Mouse (Mus musculus) frontal cortex, postnatal 25 days (tissue): ENCODE data around the gene Vmn1r219.
"Not testable (repeated sequence)": the region's sequence is repeated elsewhere in the genome, so short reads cannot be mapped to it uniquely, and the experiment has no call there.

Experiments
- DNase-seq, 2 experiments: peaks; one replicate each; pipeline ENCODE4 v3.0.0; 2022; ENCODE audit warnings: low spot score in 2 of 2

Vmn1r219 gene

DNA sequence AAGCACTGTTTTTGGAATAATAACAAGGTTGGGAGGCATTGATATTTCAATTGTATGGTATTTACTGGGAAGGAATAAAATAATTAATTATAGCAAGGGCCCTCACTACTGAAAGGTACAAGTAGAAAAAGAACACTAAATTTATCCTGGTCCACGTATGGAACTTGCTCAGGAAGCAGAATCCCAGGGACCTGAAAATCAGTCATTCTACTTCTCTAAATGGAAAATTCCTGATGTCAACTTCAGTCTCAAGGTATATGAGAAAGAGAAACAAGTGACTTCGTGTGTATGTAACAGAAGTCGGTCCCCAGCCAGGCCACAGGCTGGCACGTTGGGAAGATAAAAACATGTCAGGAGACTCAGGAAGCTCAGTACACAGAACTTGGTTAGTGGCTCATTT, at the start of gene Vmn1r219:
Vmn1r219 (plus strand) TSS at position 301 of the 400 bp plus-strand sequence.
- DNase-seq = no peak

GRCm38 (mm10) chr13:23118126-23118525, 41.0 kb upstream of the Vmn1r219 start, which contains the start of gene Vmn1r217:
Gene Vmn1r217 (minus strand): TSS chr13:23118226.
- DNase-seq = not testable (repeated sequence)

DNA sequence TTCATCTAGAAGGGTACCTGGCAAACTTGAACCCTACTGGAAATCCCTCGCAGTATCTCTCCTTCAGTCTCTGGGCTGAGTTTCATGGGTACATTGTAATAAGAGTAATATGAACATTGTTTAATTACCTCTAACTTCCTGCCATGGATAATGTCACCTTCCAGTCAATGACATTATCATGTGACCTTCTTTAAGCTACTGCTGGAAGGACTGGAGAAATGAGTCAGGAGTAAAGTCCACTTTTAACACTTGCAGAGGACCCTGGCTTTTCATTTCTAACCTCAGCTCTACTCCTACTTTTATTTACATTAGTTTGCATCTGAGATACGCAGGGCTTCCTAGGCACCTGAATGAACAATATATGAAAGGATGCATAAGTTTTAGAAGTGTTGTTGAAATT, 38.5 kb upstream of the Vmn1r219 start:
- no peak for DNase-seq

- no peak for DNase-seq
Measured at GRCm38 (mm10) chr13:23133099-23133498, 26.0 kb upstream of the Vmn1r219 start, which contains the start of gene Vmn1r218. Gene Vmn1r218 (plus strand): TSS chr13:23133155.

DNA sequence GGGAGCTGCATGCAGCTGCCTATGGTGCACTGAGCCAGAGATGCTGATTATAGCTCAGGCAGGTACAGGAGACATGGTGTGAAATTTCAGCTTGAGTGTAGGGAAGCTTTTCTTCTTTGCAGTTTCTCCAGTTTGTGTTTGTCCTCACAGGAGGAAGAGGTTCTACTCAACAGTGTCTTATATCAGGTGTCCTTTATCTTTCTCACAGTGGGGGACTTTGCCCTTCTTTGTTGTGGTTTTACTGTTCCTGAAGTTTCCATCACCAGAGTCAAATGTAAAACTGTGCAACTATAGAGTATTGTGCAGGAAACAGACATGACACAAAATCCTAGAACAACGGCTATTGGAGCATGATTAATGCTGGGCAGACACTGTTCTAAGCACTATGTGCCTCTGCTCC, 25.6 kb upstream of the Vmn1r219 start:
- no peak for DNase-seq

DNA sequence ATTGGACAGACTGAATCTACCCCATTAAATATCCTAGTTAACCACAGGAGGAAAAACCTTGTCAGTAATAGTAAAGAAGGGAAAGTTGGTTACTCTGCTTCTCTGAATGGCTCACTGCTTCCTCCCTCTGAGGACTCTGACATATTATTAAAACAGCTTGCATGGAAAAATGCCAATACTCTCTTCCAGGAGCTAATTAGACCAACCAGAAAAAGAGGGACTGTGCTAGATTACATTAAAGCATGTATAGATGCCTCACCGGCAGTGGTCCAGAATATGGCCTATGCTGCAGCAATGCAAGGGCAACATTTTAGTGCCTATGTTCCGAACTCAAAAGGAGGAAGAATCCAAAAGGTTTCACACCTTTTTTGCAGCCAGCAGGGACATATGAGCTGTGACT, 20.2 kb upstream of the Vmn1r219 start:
- DNase-seq = no peak

DNA sequence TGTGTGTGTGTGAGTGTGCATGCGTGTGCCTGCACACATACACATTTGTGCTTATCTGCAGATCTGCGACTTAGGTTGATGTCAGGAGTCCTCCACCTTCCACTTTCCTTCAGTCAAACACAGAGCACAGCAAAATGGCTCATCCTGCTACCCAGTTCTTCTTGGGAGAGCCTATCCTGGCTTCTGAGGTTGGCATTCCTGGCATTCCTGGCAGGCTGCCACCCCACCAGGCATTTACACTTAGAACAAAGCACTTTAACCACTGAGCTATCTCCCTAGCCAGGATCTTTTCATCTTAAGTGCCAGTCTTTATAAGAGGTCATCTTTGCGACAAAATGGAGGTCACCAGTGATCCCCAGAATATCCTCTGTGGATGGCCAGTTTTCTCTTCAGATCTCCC, 1.3 kb upstream of the Vmn1r219 start:
- no peak for DNase-seq

DNA sequence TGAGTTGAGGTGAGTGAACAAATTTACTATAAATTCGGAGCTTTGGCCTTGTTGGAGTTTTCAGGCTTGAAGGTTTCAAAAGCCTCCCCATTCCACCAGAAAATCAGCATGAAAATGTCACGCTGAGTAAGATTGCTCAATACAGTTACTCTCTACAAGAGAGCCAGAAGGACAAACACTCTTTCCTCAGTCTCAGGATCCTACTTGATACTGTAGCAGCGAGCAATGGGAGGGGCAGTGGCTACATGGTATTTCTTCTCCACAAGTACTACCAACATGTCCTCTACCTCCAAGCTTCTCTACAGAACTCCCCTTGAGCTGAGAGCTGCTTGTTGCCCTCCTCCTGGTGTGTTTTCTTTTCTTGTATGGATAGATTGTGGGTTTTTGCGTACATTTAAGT, 7.4 kb downstream of the Vmn1r219 start:
- not testable (repeated sequence) for DNase-seq

DNA sequence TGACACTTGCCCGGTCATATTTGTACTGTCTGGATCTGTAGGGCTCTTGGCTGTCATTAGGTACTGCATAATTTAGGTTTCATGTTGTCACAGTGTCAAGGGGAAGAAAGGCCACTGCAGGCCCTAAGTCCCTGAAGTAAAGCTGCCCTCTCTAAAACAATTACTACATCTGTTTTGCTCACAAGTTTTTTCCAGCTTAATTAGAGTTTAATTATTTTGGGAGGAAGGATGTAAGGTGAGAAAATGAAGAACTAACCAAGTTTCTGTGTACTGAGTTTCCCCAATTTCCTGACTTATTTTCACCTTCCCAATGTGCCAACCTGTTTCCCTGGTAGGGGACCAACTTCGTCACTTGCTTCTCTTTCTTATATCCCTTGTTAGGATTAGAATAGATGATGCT, 28.8 kb downstream of the Vmn1r219 start, which contains the start of gene Vmn1r220:
Vmn1r220 (minus strand) TSS at position 101 of the 400 bp plus-strand sequence.
- no peak for DNase-seq

- DNase-seq = not testable (repeated sequence)
Measured at GRCm38 (mm10) chr13:23203885-23204284, 44.8 kb downstream of the Vmn1r219 start.

- DNase-seq = not testable (repeated sequence)
Measured at GRCm38 (mm10) chr13:23213827-23214226, 54.7 kb downstream of the Vmn1r219 start, which contains the start of gene Vmn1r221. Gene Vmn1r221 (plus strand): TSS chr13:23214127.
